Mouse (Mus musculus) right cerebral cortex, postnatal 14 days (tissue): Measurements from ENCODE around the gene Wiz.

Experiments used
- DNase-seq: peaks from one replicate; pipeline ENCODE4 v3.0.0; 2022

Wiz gene

GRCm38 (mm10) chr17:32377137-32377536, 12.1 kb downstream of the Wiz start:
- DNase-seq, result no peak

GRCm38 (mm10) chr17:32376475-32376874, 12.8 kb downstream of the Wiz start:
- DNase-seq, result no peak

- no peak for DNase-seq
These were observed 20.2 kb downstream of the Wiz start for GRCm38 (mm10) chr17:32368991-32369578.

GRCm38 (mm10) chr17:32367706-32368105, 21.5 kb downstream of the Wiz start:
- no peak for DNase-seq

GRCm38 (mm10) chr17:32365296-32365695, 23.9 kb downstream of the Wiz start:
- no peak for DNase-seq

GRCm38 (mm10) chr17:32364850-32365249, 24.4 kb downstream of the Wiz start:
- DNase-seq, result no peak

GRCm38 (mm10) chr17:32364331-32364730, 24.9 kb downstream of the Wiz start:
- peak; percentile 89 for DNase-seq

GRCm38 (mm10) chr17:32363821-32364301, 25.4 kb downstream of the Wiz start:
- DNase-seq, result no peak

GRCm38 (mm10) chr17:32362686-32363085, 26.6 kb downstream of the Wiz start:
- DNase-seq, result no peak

- DNase-seq, result no peak
These were observed 29.3 kb downstream of the Wiz start for GRCm38 (mm10) chr17:32359928-32360327.

GRCm38 (mm10) chr17:32358943-32359340, 30.3 kb downstream of the Wiz start:
- no peak for DNase-seq

- DNase-seq, result no peak
These were observed 30.9 kb downstream of the Wiz start for GRCm38 (mm10) chr17:32358192-32358942.

GRCm38 (mm10) chr17:32356766-32357760, 32.2 kb downstream of the Wiz start:
- no peak for DNase-seq

- DNase-seq, result no peak
These were observed 33.0 kb downstream of the Wiz start for GRCm38 (mm10) chr17:32356281-32356680.

GRCm38 (mm10) chr17:32355031-32355430, 34.2 kb downstream of the Wiz start:
- no peak for DNase-seq

GRCm38 (mm10) chr17:32354211-32354610, 35.0 kb downstream of the Wiz start:
- DNase-seq, result no peak

- no peak for DNase-seq
These were observed 35.5 kb downstream of the Wiz start for GRCm38 (mm10) chr17:32353696-32354095.

- no peak for DNase-seq
These were observed 37.5 kb downstream of the Wiz start for GRCm38 (mm10) chr17:32351726-32352125.

- DNase-seq, result no peak
These were observed 38.0 kb downstream of the Wiz start for GRCm38 (mm10) chr17:32351269-32351668.

- DNase-seq, result peak; percentile 94
These were observed 38.8 kb downstream of the Wiz start, which contains the start of gene Akap8l for GRCm38 (mm10) chr17:32350382-32350983. Gene Akap8l, minus strand, starts transcription at chr17:32350607.

GRCm38 (mm10) chr17:32349851-32350381, 39.3 kb downstream of the Wiz start:
- DNase-seq, result no peak

GRCm38 (mm10) chr17:32349037-32349732, 40.1 kb downstream of the Wiz start:
- no peak for DNase-seq
